Mouse (Mus musculus) erythroblast, embryonic 14.5 days (primary cell): Measurements from ENCODE around the gene Srek1. TPM values are rescaled to one million over a fixed set of nuclear protein-coding genes. Genes with fewer than 3 reads are reported as not detected.

ENCODE experiments used
- H3K27me3 ChIP-seq: 2 replicates; pipeline ENCODE4 v1.6.1; 2012; ENCODE audit warnings: inconsistent platforms; ENCODE audit not compliant: control insufficient read depth
- H3K36me3 ChIP-seq: 2 replicates; pipeline ENCODE4 v1.6.1; 2012; ENCODE audit warnings: mild to moderate bottlenecking, inconsistent platforms; ENCODE audit not compliant: control insufficient read depth
- H3K4me1 ChIP-seq: 2 replicates; pipeline ENCODE4 v1.6.1; 2012; ENCODE audit warnings: inconsistent platforms; ENCODE audit not compliant: control insufficient read depth
- H3K4me3 ChIP-seq: replicated peaks from 2 replicates; pipeline ENCODE3; 2012; ENCODE audit warnings: moderate library complexity, mild to moderate bottlenecking, inconsistent platforms
- H3K9me3 ChIP-seq: 2 replicates; pipeline ENCODE4 v1.6.1; 2012; ENCODE audit warnings: low read length, inconsistent platforms, mixed read lengths; ENCODE audit not compliant: control insufficient read depth
- GATA1 ChIP-seq: IDR thresholded peaks from 2 replicates; pipeline ENCODE4 v1.6.1; 2012; ENCODE audit warnings: low read length, inconsistent platforms, mixed read lengths
- TAL1 ChIP-seq: IDR thresholded peaks from 3 replicates; pipeline ENCODE4 v1.6.1; 2012; ENCODE audit warnings: low read length, inconsistent platforms, mixed read lengths
- polyA plus RNA-seq: library from polyadenylated mRNA; stranded (reverse); fragments of >175 nt; gene quantifications from 2 replicates; pipeline ENCODE4 v1.2.3, GENCODE M21; 2012

Gene Srek1
- polyA plus RNA-seq, 1 experiment = 0.68 TPM

DNA sequence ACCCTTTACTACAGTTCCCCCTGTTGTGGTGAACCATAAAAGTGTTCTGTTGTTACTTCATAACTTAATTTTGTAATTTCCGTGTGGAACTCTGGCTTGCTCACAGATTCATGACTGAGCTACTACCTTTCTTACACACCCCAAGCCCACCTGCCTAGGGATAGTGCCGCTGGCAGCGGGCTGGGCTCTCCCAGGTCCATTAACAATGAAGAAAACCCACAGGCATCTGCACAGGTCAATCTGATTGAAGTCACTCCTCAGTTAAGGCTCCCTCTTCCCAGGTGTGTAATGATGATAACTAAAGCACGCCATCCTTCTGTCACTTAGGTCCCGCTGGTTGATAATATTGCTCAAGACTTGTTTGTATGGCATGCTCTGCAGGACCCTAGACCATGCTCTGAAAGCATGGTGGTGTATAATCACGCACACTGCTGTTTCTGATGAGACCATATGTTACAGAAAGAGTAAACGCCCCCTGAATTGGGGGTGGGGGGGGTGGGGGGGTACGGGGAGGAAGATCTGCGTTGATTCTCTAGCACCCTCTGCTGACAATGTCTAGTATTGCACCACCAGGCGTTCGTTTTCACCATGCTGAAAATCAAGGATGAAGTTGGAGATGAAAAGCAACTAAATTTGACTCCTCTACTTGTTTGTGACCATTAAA is 5.6 kb upstream of the Srek1 start:
- peaks cover 5% of the 10 kb centered on the region for H3K4me1 ChIP-seq
- TF ChIP-seq GATA1 (no peak), TAL1 (no peak)
- no peak overlapping the region for H3K4me3 ChIP-seq
- no peaks in the 10 kb centered on the region for H3K36me3 ChIP-seq
- H3K9me3 ChIP-seq = no peaks in the 10 kb centered on the region
- peaks cover 10% of the 10 kb centered on the region for H3K27me3 ChIP-seq

GRCm38 (mm10) chr13:103777126-103777525 is 2.7 kb upstream of the Srek1 start:
- Histone ChIP-seq H3K9me3 (no peaks in the 10 kb centered on the region), H3K27me3 (peaks cover 10% of the 10 kb centered on the region), H3K4me3 (no peak overlapping the region), H3K36me3 (no peaks in the 10 kb centered on the region), H3K4me1 (peaks cover 19% of the 10 kb centered on the region)
- TF ChIP-seq TAL1 (no peak), GATA1 (no peak)

GRCm38 (mm10) chr13:103773407-103774118 is 845 bp downstream of the Srek1 start:
- Histone ChIP-seq H3K9me3 (no peaks in the 10 kb centered on the region), H3K4me1 (peaks cover 40% of the 10 kb centered on the region), H3K4me3 (peak overlapping the region; percentile 89), H3K36me3 (peaks cover 15% of the 10 kb centered on the region), H3K27me3 (peaks cover 6% of the 10 kb centered on the region)
- no peak for TF ChIP-seq GATA1
- no peak for TF ChIP-seq TAL1

GRCm38 (mm10) chr13:103772917-103773316 is 1.5 kb downstream of the Srek1 start:
- peak overlapping the region; percentile 89 for H3K4me3 ChIP-seq
- peaks cover 40% of the 10 kb centered on the region for H3K4me1 ChIP-seq
- peaks cover 3% of the 10 kb centered on the region for H3K27me3 ChIP-seq
- TF ChIP-seq TAL1 (no peak), GATA1 (no peak)
- peaks cover 17% of the 10 kb centered on the region for H3K36me3 ChIP-seq
- H3K9me3 ChIP-seq = no peaks in the 10 kb centered on the region

GRCm38 (mm10) chr13:103770821-103771220 is 3.6 kb downstream of the Srek1 start:
- Histone ChIP-seq H3K27me3 (no peaks in the 10 kb centered on the region), H3K4me3 (no peak overlapping the region), H3K4me1 (peaks cover 40% of the 10 kb centered on the region), H3K9me3 (no peaks in the 10 kb centered on the region), H3K36me3 (peaks cover 34% of the 10 kb centered on the region)
- TF ChIP-seq TAL1 (no peak), GATA1 (no peak)

DNA sequence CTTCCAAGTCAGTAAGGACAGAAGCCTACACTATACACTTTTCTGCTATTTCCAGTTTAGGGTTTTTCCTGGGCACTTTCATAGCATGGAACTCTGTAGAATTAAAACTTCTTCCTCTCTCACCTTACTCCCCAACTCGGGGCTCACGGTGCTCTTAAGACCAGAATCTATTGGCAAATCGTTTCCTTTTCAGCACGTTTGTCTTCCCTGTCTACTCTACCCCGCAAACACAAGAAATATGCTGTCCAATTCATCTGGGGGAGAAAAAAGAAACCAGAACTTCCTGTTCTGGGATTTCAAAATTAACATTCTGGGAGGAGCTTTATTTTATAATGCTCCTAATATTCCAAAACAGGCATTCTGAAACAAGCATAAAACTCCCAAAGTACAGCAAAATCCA is 6.5 kb downstream of the Srek1 start:
- H3K4me1 ChIP-seq = peaks cover 28% of the 10 kb centered on the region
- TF ChIP-seq GATA1 = no peak
- TF ChIP-seq TAL1 = no peak
- no peak overlapping the region for H3K4me3 ChIP-seq
- H3K36me3 ChIP-seq = peaks cover 48% of the 10 kb centered on the region
- H3K9me3 ChIP-seq = no peaks in the 10 kb centered on the region
- H3K27me3 ChIP-seq = no peaks in the 10 kb centered on the region

GRCm38 (mm10) chr13:103763640-103764039 is 10.8 kb downstream of the Srek1 start:
- H3K4me3 ChIP-seq = no peak overlapping the region
- no peaks in the 10 kb centered on the region for H3K9me3 ChIP-seq
- no peaks in the 10 kb centered on the region for H3K27me3 ChIP-seq
- H3K36me3 ChIP-seq = peaks cover 75% of the 10 kb centered on the region
- TF ChIP-seq GATA1 (no peak), TAL1 (no peak)
- no peaks in the 10 kb centered on the region for H3K4me1 ChIP-seq

- Histone ChIP-seq H3K27me3 (no peaks in the 10 kb centered on the region), H3K4me1 (no peaks in the 10 kb centered on the region), H3K4me3 (no peak overlapping the region), H3K9me3 (no peaks in the 10 kb centered on the region), H3K36me3 (peaks cover 79% of the 10 kb centered on the region)
- no peak for TF ChIP-seq TAL1
- no peak for TF ChIP-seq GATA1
Observed at GRCm38 (mm10) chr13:103761971-103762370, 12.4 kb downstream of the Srek1 start.

GRCm38 (mm10) chr13:103751421-103751820 is 23.0 kb downstream of the Srek1 start:
- H3K36me3 ChIP-seq = peaks cover 84% of the 10 kb centered on the region

More at GRCm38 (mm10) chr13:103751421-103751820, 23.0 kb downstream of the Srek1 start:
- H3K9me3 ChIP-seq = no peaks in the 10 kb centered on the region
- TF ChIP-seq GATA1 (no peak), TAL1 (no peak)
- H3K4me3 ChIP-seq = no peak overlapping the region
- no peaks in the 10 kb centered on the region for H3K4me1 ChIP-seq
- no peaks in the 10 kb centered on the region for H3K27me3 ChIP-seq
